Mouse (Mus musculus) B cell, adult 2 months (primary cell): Measurements from ENCODE around the gene Slc9a9.

Experiments
- DNase-seq, 2 experiments: peaks; one replicate each; pipeline ENCODE4 v3.0.0; 2022

The Slc9a9 gene

GRCm38 (mm10) chr9:94968596-94969120 lies 298.9 kb downstream of the Slc9a9 start:
- no peak for DNase-seq

- DNase-seq, result no peak
Observed at GRCm38 (mm10) chr9:94969131-94969530, 299.4 kb downstream of the Slc9a9 start.

GRCm38 (mm10) chr9:94972021-94972420 lies 302.3 kb downstream of the Slc9a9 start:
- no peak for DNase-seq

DNA sequence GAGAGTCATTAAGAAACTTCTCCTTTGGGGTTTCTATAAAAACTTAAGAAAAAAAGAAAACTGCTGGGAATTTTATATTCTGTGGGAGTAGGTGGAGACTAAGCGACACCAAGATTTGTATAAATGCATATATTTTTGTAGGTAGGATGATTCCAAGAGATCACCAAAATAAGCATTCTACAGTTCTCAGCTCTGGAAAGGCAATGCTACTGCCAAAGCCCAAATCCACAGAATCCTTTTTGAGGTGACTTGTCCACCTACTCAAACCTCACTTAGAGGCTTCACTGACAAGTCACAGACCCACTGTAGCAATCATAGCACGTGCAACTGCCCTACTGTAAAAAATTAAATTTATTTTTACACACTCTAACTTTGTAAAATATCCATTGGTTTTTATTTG lies 303.0 kb downstream of the Slc9a9 start:
- DNase-seq, result no peak

- no peak for DNase-seq
Observed at GRCm38 (mm10) chr9:94976191-94976590, 306.5 kb downstream of the Slc9a9 start.

DNA sequence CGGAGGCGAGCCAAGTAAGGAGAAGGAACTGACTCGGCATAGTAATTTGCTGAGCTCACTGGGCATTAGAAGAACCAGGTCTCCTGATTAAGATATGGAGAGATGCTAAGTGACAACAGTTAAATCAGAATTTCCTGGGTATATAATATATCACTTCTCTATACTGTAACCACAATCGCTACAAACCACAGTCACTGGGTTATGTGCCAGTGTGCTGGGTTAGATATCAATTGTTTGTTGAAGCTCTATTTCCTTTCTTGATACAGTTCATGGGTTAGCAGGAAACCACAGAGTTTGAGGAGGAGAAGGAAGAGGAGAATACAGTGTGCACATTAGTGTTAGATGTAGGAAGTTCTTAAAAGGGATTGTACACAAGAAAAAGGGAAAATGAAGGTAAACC lies 323.9 kb downstream of the Slc9a9 start:
- no peak for DNase-seq

- no peak for DNase-seq
Observed at GRCm38 (mm10) chr9:95020136-95020706, 350.5 kb downstream of the Slc9a9 start.

- DNase-seq, result no peak
Observed at GRCm38 (mm10) chr9:95034140-95034970, 364.6 kb downstream of the Slc9a9 start.

DNA sequence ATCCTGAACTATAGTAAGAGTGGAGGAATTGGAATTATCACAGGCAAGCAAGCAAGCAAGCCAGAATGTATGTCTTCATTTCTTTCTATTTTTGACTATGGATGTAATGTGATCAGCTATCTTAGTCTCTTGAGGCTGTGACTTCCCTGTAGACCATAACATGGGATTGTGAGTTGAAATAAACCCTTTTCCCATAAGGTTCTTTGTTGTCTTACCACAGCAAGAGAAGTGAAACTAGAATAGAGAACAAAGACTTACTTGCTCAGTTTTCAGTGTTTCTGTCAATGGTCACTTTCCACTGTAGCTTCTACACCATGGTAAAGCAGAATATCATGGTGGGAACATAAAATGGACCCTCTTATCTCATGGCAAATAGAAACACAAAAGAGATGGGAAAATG lies 366.5 kb downstream of the Slc9a9 start:
- DNase-seq, result no peak

GRCm38 (mm10) chr9:95042420-95042819 lies 372.7 kb downstream of the Slc9a9 start:
- DNase-seq, result no peak

GRCm38 (mm10) chr9:95052160-95052559 lies 382.5 kb downstream of the Slc9a9 start:
- no peak for DNase-seq

DNA sequence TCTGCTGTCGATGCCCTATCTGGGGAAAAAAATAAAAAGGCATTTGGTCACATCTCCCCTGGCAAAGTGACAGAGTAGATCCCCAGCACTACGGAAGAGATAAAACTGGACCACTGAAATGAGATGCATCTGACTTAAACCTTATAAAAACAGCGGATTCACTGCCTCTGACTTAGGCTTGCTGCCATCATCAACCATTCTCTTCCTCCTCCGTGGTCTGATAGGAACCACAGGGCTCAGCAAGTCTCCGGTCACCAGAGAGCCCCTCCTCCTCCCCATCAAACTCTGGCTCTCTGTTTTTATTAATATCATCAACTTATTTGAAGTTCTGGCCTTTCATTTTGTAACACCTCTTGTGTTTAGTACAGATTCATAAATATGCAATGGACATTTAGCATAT lies 383.5 kb downstream of the Slc9a9 start:
- no peak for DNase-seq

GRCm38 (mm10) chr9:95055843-95056242 lies 386.1 kb downstream of the Slc9a9 start:
- DNase-seq, result no peak

DNA sequence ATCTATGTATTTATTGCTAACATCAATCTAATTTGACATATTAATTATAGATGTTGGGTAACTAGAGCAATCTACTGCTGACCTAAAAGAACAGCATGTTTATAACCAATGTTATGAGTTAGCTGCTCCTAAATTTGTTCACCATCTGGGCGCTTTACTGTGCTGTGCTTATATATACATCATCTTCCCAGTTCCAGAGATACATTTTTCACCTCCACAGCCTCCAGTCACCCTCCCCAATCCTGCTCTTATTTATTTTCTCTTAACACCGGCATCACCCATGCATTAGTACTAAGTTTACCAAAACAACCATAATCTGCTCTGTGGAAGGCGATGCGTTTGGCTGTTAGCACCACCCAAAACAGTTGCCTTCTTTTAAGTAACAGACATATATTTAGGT lies 391.0 kb downstream of the Slc9a9 start:
- DNase-seq, result no peak

DNA sequence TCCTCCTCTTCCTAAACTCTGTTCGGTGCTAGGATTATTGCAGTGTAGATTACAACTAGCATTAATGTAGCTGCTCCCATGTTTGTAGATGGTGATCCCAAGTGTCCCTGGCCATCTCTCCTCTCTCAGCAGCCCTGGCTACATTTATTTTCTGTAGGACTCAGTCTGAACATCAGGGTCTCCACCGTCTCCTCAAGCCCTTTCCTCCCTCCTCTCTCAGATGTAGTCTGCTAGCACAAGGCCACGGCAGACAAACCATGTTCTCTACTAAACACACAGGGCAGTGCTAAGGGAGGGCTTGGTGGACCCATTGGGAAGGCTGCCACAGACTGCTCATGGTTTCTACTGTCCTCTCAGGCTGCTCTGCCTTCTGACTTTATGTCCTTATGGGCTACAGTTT lies 397.3 kb downstream of the Slc9a9 start:
- DNase-seq, result no peak

- no peak for DNase-seq
Observed at GRCm38 (mm10) chr9:95068466-95068865, 398.8 kb downstream of the Slc9a9 start.

DNA sequence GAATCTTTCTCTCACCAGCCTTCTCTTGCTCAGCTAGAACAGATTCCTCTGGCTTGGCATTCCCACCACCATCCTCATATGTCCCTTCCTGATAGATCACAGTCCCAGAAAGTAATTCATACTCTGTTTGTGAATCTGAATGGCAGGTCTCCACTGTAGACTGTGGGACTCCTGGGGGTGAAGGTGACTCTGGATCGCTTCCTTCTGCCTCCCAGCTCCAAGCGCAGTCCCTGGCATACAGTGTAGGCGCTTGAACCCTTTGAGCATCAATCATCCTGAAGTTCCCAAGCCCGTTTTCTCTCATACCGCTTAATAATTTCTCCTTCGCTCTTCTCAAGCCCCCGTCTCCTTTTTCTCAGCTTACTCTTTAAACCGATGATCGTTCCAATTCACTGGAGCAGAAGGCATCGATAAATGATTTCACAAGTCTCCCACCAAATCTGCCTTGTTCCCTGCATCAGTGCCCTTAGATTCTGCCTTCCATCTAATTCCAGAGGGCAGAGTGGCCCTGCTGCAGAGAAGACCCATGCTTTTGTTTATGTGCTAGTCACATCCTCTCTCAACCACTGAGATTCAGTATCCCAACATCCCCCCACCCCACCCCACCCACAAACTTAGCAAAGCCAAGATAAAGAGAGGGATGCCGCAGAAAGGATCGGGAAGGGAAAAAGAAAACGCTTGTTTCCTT lies 401.3 kb downstream of the Slc9a9 start:
- no peak for DNase-seq

- DNase-seq, result no peak
Observed at GRCm38 (mm10) chr9:95072450-95072955, 402.8 kb downstream of the Slc9a9 start.

- DNase-seq, result no peak
Observed at GRCm38 (mm10) chr9:95073691-95074090, 404.0 kb downstream of the Slc9a9 start.

DNA sequence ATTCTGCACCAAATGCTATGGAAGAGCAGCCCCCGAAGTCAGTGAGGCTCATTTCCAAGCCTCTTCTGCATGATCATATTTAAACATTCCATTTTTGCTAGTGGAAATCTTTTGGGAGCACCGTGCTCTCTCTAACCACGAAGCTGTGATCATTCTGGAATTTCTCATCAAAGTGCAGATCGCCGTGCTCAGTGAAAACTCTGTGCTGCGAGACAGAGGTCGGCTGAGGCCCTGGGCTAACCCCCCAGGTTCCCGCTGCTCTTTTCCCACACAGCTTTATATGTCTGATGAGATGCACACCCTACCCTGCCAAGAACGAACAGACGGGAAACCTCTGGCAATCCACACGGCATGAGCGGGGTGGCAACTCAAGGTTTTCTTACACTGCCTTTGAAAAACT lies 406.1 kb downstream of the Slc9a9 start:
- no peak for DNase-seq

- DNase-seq, result no peak
Observed at GRCm38 (mm10) chr9:95077938-95078337, 408.2 kb downstream of the Slc9a9 start.

DNA sequence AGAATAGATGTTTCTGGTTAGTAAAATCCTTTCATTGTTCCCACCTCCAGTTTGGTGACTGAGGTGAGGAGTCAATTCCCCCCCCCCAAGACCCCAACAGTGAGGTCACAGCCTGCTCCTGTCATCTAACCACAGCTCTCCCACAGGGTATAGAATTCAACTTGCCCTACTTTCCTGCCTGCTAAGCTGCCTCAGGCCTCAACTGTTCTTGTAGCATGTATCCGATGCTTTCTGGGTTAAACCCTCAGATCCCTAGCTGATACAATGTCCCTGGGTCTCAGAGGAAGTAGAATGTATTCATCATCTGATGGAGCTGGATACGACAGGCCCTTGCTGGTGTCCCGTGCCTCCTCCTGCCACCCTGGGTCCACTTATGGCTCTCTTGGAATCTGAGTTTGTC lies 408.9 kb downstream of the Slc9a9 start:
- no peak for DNase-seq

DNA sequence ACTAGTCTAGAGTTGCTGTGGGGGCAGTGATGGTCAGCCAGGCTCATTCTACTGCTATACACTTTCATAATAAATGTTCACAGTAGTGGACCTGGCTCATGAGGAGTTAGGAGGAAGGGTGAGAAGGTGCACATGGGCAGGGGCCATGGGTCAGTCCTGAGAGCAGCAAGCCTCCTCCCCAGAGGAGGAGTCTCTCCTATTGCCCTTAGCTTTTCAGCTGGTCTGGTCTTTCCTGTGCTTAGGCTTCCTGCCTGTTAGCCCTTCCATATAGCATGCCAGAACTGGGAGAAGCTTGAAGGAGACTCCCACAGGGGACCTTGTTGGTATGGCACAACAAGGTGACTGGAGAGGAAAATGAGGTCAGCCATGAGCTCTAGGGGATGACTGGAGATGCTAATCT lies 410.2 kb downstream of the Slc9a9 start:
- no peak for DNase-seq
